Mouse (Mus musculus): ENCODE measurements around the gene Oprl1.

Oprl1 gene

GRCm38 (mm10) chr2:181714903-181715326 lies at the start of gene Oprl1:
Gene Oprl1 (plus strand): TSS chr2:181715016.
- in situ Hi-C loops (cut with MseI, MboI) = loop anchor here in 1 of 2 experiments (5.0 to 10.0 kb wide), 2 partner anchors 52 to 150 kb away; partner anchors contain the start of gene Polr3k

- in situ Hi-C loops (cut with MseI, MboI) = no loop called here
These were observed 44.4 kb upstream of the Oprl1 start for GRCm38 (mm10) chr2:181670285-181670912.

- in situ Hi-C loops (cut with MseI, MboI) = no loop called here
These were observed 43.9 kb upstream of the Oprl1 start for GRCm38 (mm10) chr2:181670913-181671311.

GRCm38 (mm10) chr2:181671326-181671725 lies 43.5 kb upstream of the Oprl1 start, which contains the start of gene Sox18:
Gene Sox18 (minus strand): TSS chr2:181671640.
- in situ Hi-C loops (cut with MseI, MboI) = no loop called here

GRCm38 (mm10) chr2:181671984-181672383 lies 42.8 kb upstream of the Oprl1 start:
- in situ Hi-C loops (cut with MseI, MboI) = no loop called here

GRCm38 (mm10) chr2:181673501-181673900 lies 41.3 kb upstream of the Oprl1 start:
- in situ Hi-C loops (cut with MseI, MboI) = no loop called here

GRCm38 (mm10) chr2:181674934-181675333 lies 39.9 kb upstream of the Oprl1 start:
- in situ Hi-C loops (cut with MseI, MboI) = no loop called here

- in situ Hi-C loops (cut with MseI, MboI) = no loop called here
These were observed 39.4 kb upstream of the Oprl1 start for GRCm38 (mm10) chr2:181675454-181675853.

GRCm38 (mm10) chr2:181676424-181676823 lies 38.4 kb upstream of the Oprl1 start:
- in situ Hi-C loops (cut with MseI, MboI) = no loop called here

GRCm38 (mm10) chr2:181677096-181677754 lies 37.6 kb upstream of the Oprl1 start:
- in situ Hi-C loops (cut with MseI, MboI) = no loop called here

GRCm38 (mm10) chr2:181677755-181678098 lies 37.1 kb upstream of the Oprl1 start:
- in situ Hi-C loops (cut with MseI, MboI) = no loop called here

GRCm38 (mm10) chr2:181678780-181679179 lies 36.0 kb upstream of the Oprl1 start:
- in situ Hi-C loops (cut with MseI, MboI) = no loop called here

- in situ Hi-C loops (cut with MseI, MboI) = no loop called here
These were observed 34.7 kb upstream of the Oprl1 start, which contains the start of gene Tcea2 for GRCm38 (mm10) chr2:181679951-181680715. Gene Tcea2 (plus strand): TSS chr2:181680310.

GRCm38 (mm10) chr2:181680716-181681117 lies 34.1 kb upstream of the Oprl1 start:
- in situ Hi-C loops (cut with MseI, MboI) = no loop called here

- in situ Hi-C loops (cut with MseI, MboI) = no loop called here
These were observed 32.8 kb upstream of the Oprl1 start for GRCm38 (mm10) chr2:181681978-181682377.

GRCm38 (mm10) chr2:181683381-181683780 lies 31.4 kb upstream of the Oprl1 start:
- in situ Hi-C loops (cut with MseI, MboI) = no loop called here

GRCm38 (mm10) chr2:181684713-181685112 lies 30.1 kb upstream of the Oprl1 start:
- in situ Hi-C loops (cut with MseI, MboI) = no loop called here

GRCm38 (mm10) chr2:181685686-181686085 lies 29.1 kb upstream of the Oprl1 start:
- in situ Hi-C loops (cut with MseI, MboI) = no loop called here

GRCm38 (mm10) chr2:181687586-181687985 lies 27.2 kb upstream of the Oprl1 start:
- in situ Hi-C loops (cut with MseI, MboI) = no loop called here

GRCm38 (mm10) chr2:181689466-181690160 lies 25.2 kb upstream of the Oprl1 start:
- in situ Hi-C loops (cut with MseI, MboI) = no loop called here

GRCm38 (mm10) chr2:181691083-181691482 lies 23.7 kb upstream of the Oprl1 start:
- in situ Hi-C loops (cut with MseI, MboI) = no loop called here

- in situ Hi-C loops (cut with MseI, MboI) = no loop called here
These were observed 23.2 kb upstream of the Oprl1 start for GRCm38 (mm10) chr2:181691571-181691970.

Measured in mouse trophoblast stem cell (cell line).